Mouse (Mus musculus) hindbrain, embryonic 15.5 days (tissue): ENCODE results near the gene BC016579. TPM values are rescaled to one million over a fixed set of nuclear protein-coding genes. Genes with fewer than 3 reads are reported as not detected.

Source experiments
- ATAC-seq: fragments of 200-750 bp; cut with Nextera tagmentation; 2 replicates; pipeline ENCODE4 v1.8.0; 2017; ENCODE audit warnings: low read depth, moderate number of reproducible peaks, moderate TSS enrichment; ENCODE audit not compliant: low FRiP score
- H3K27ac ChIP-seq: fragments of 300-500 bp; sonication (generic); replicated peaks from 2 replicates; pipeline ENCODE4 v1.5.1; 2015; ENCODE audit warnings: mild to moderate bottlenecking, inconsistent platforms
- H3K27me3 ChIP-seq: fragments of 300-500 bp; sonication (generic); 2 replicates; pipeline ENCODE4 v1.6.1; 2015; ENCODE audit warnings: control low read depth, inconsistent platforms
- H3K36me3 ChIP-seq: fragments of 300-500 bp; sonication (generic); 2 replicates; pipeline ENCODE4 v1.6.1; 2015; ENCODE audit warnings: control low read depth, inconsistent platforms
- H3K4me1 ChIP-seq: fragments of 300-500 bp; sonication (generic); replicated peaks from 2 replicates; pipeline ENCODE4 v1.6.1; 2015; ENCODE audit warnings: control low read depth, inconsistent platforms
- H3K4me2 ChIP-seq: fragments of 300-500 bp; sonication (generic); 2 replicates; pipeline ENCODE4 v1.6.1; 2015; ENCODE audit warnings: moderate library complexity, mild to moderate bottlenecking, inconsistent platforms
- H3K4me3 ChIP-seq: fragments of 300-500 bp; sonication (generic); 2 replicates; pipeline ENCODE4 v1.5.1; 2015; ENCODE audit warnings: mild to moderate bottlenecking, inconsistent platforms
- H3K9ac ChIP-seq: fragments of 300-500 bp; sonication (generic); 2 replicates; pipeline ENCODE4 v1.6.1; 2015; ENCODE audit warnings: inconsistent platforms
- H3K9me3 ChIP-seq: fragments of 300-500 bp; sonication (generic); 2 replicates; pipeline ENCODE4 v1.6.1; 2016; ENCODE audit warnings: control low read depth, inconsistent platforms
- WGBS: fragments of 180-500 bp; shearing (Covaris S2); methylation state at CpG from one replicate; pipeline ENCODE4 v1.1.7; 2015; 5-methylcytosine and 5-hydroxymethylcytosine counted together
- polyA plus RNA-seq: library from polyadenylated mRNA; unstranded; fragments of >200 nt; fragmentation: Nextera tagmentation; extraction: Ambion mirVana; gene quantifications from 2 replicates; pipeline ENCODE4 v1.2.1, GENCODE M21; 2015

Gene BC016579
- polyA plus RNA-seq, result not detected in 2 replicates

- 5% methylated on average over 20 of the region's 20 CpGs for WGBS
- Histone ChIP-seq H3K4me1 (0 out of 2 replicates have a peak, but pooled peaks cover 6% of the 10 kb centered on the region), H3K36me3 (no peaks in the 10 kb centered on the region), H3K4me3 (peak within 1 kb of the TSS; percentile 35), H3K9me3 (no peaks in the 10 kb centered on the region), H3K27me3 (peaks cover 15% of the 10 kb centered on the region; the same call in 1 of the 2 replicates), H3K9ac (no peak within 1 kb of the TSS; the same call in 1 of the 2 replicates), H3K4me2 (peak within 1 kb of the TSS; percentile 61), H3K27ac (no peak within 1 kb of the TSS)
- ATAC-seq, result no peak; the same call in 1 of the 2 replicates
Measured at GRCm38 (mm10) chr16:45653934-45654332, at the start of gene BC016579. BC016579 (minus strand) TSS chr16:45654068.

- peaks cover 7% of the 10 kb centered on the region; the same call in 1 of the 2 replicates for H3K4me1 ChIP-seq
- no peak overlapping the region for H3K4me3 ChIP-seq
- 84% methylated on average over 5 of the region's 5 CpGs for WGBS
- no peaks in the 10 kb centered on the region for H3K27me3 ChIP-seq
- no peak overlapping the region for H3K27ac ChIP-seq
- no peaks in the 10 kb centered on the region for H3K36me3 ChIP-seq
- H3K9ac ChIP-seq, result no peak overlapping the region
- H3K4me2 ChIP-seq, result no peak overlapping the region
- ATAC-seq, result no peak
- no peaks in the 10 kb centered on the region for H3K9me3 ChIP-seq
Measured at GRCm38 (mm10) chr16:45699301-45699700, 45.4 kb upstream of the BC016579 start.

GRCm38 (mm10) chr16:45697996-45698395, 44.1 kb upstream of the BC016579 start:
- WGBS, result 44% methylated on average over 6 of the region's 6 CpGs

GRCm38 (mm10) chr16:45695445-45696160, 41.7 kb upstream of the BC016579 start:
- H3K27ac ChIP-seq, result no peak overlapping the region
- H3K9ac ChIP-seq, result no peak overlapping the region
- H3K4me2 ChIP-seq, result no peak overlapping the region
- no peak overlapping the region for H3K4me3 ChIP-seq
- no peaks in the 10 kb centered on the region for H3K36me3 ChIP-seq
- H3K9me3 ChIP-seq, result no peaks in the 10 kb centered on the region
- ATAC-seq, result peak; percentile 55; the same call in 1 of the 2 replicates
- peaks cover 15% of the 10 kb centered on the region; the same call in 1 of the 2 replicates for H3K4me1 ChIP-seq
- WGBS, result 54% methylated on average over 9 of the region's 9 CpGs
- no peaks in the 10 kb centered on the region for H3K27me3 ChIP-seq

More at GRCm38 (mm10) chr16:45697996-45698395, 44.1 kb upstream of the BC016579 start:
- no peak overlapping the region for H3K4me3 ChIP-seq
- no peak overlapping the region for H3K9ac ChIP-seq
- no peaks in the 10 kb centered on the region for H3K27me3 ChIP-seq
- H3K36me3 ChIP-seq, result no peaks in the 10 kb centered on the region
- H3K4me1 ChIP-seq, result peaks cover 8% of the 10 kb centered on the region; the same call in 1 of the 2 replicates
- peak; percentile 78 for ATAC-seq
- no peaks in the 10 kb centered on the region for H3K9me3 ChIP-seq
- H3K27ac ChIP-seq, result no peak overlapping the region
- H3K4me2 ChIP-seq, result no peak overlapping the region

GRCm38 (mm10) chr16:45693558-45693957, 39.7 kb upstream of the BC016579 start, which contains the start of gene Tmprss7:
Tmprss7 (minus strand) TSS chr16:45693658.
- no peaks in the 10 kb centered on the region for H3K36me3 ChIP-seq
- no peak within 1 kb of the TSS for H3K27ac ChIP-seq
- H3K9me3 ChIP-seq, result no peaks in the 10 kb centered on the region
- no peak within 1 kb of the TSS for H3K4me3 ChIP-seq
- H3K4me2 ChIP-seq, result no peak within 1 kb of the TSS
- no peaks in the 10 kb centered on the region for H3K27me3 ChIP-seq
- 71% methylated on average over 10 of the region's 10 CpGs for WGBS
- peaks cover 27% of the 10 kb centered on the region for H3K4me1 ChIP-seq
- no peak within 1 kb of the TSS for H3K9ac ChIP-seq
- no peak for ATAC-seq

GRCm38 (mm10) chr16:45692851-45693250, 39.0 kb upstream of the BC016579 start:
- no peak overlapping the region for H3K9ac ChIP-seq
- no peak overlapping the region for H3K27ac ChIP-seq
- H3K9me3 ChIP-seq, result no peaks in the 10 kb centered on the region
- no peaks in the 10 kb centered on the region for H3K27me3 ChIP-seq
- no peak overlapping the region for H3K4me3 ChIP-seq
- no peak overlapping the region for H3K4me2 ChIP-seq
- WGBS, result 37% methylated on average over 3 of the region's 3 CpGs
- peaks cover 27% of the 10 kb centered on the region for H3K4me1 ChIP-seq
- ATAC-seq, result no peak
- H3K36me3 ChIP-seq, result no peaks in the 10 kb centered on the region

GRCm38 (mm10) chr16:45690178-45690577, 36.3 kb upstream of the BC016579 start:
- no peaks in the 10 kb centered on the region for H3K9me3 ChIP-seq
- peaks cover 21% of the 10 kb centered on the region for H3K4me1 ChIP-seq
- peak overlapping the region; percentile 76 for H3K27ac ChIP-seq
- ATAC-seq, result peak; percentile 82
- WGBS, result 1% methylated on average over 4 of the region's 4 CpGs
- H3K4me2 ChIP-seq, result peak overlapping the region; percentile 32; the same call in 1 of the 2 replicates
- no peak overlapping the region for H3K4me3 ChIP-seq
- H3K27me3 ChIP-seq, result no peaks in the 10 kb centered on the region
- H3K36me3 ChIP-seq, result no peaks in the 10 kb centered on the region
- H3K9ac ChIP-seq, result no peak overlapping the region

- Histone ChIP-seq H3K9me3 (no peaks in the 10 kb centered on the region), H3K4me1 (peaks cover 16% of the 10 kb centered on the region), H3K4me2 (no peak overlapping the region), H3K27me3 (no peaks in the 10 kb centered on the region), H3K36me3 (no peaks in the 10 kb centered on the region), H3K4me3 (no peak overlapping the region), H3K27ac (no peak overlapping the region), H3K9ac (no peak overlapping the region)
- 73% methylated on average over 3 of the region's 3 CpGs for WGBS
- no peak for ATAC-seq
Measured at GRCm38 (mm10) chr16:45686833-45687232, 33.0 kb upstream of the BC016579 start.

- H3K36me3 ChIP-seq, result no peaks in the 10 kb centered on the region
- no peaks in the 10 kb centered on the region for H3K27me3 ChIP-seq
- 72% methylated on average over 3 of the region's 3 CpGs for WGBS
- H3K4me1 ChIP-seq, result peaks cover 9% of the 10 kb centered on the region
- ATAC-seq, result no peak; the same call in 1 of the 2 replicates
- no peaks in the 10 kb centered on the region for H3K9me3 ChIP-seq
- no peak overlapping the region for H3K4me2 ChIP-seq
- no peak overlapping the region for H3K27ac ChIP-seq
- no peak overlapping the region for H3K9ac ChIP-seq
- H3K4me3 ChIP-seq, result no peak overlapping the region
Measured at GRCm38 (mm10) chr16:45685295-45685694, 31.4 kb upstream of the BC016579 start.

- WGBS, result 15% methylated on average over 8 of the region's 8 CpGs
- ATAC-seq, result no peak
- H3K9ac ChIP-seq, result no peak overlapping the region
- H3K9me3 ChIP-seq, result no peaks in the 10 kb centered on the region
- no peak overlapping the region for H3K27ac ChIP-seq
- H3K4me3 ChIP-seq, result no peak overlapping the region
- H3K36me3 ChIP-seq, result no peaks in the 10 kb centered on the region
- H3K27me3 ChIP-seq, result no peaks in the 10 kb centered on the region
- no peak overlapping the region for H3K4me2 ChIP-seq
- H3K4me1 ChIP-seq, result peaks cover 4% of the 10 kb centered on the region; the same call in 1 of the 2 replicates
Measured at GRCm38 (mm10) chr16:45684815-45685214, 30.9 kb upstream of the BC016579 start.

GRCm38 (mm10) chr16:45676462-45676861, 22.6 kb upstream of the BC016579 start:
- WGBS, result 52% methylated on average over 1 of the region's 1 CpGs
- H3K9me3 ChIP-seq, result no peaks in the 10 kb centered on the region
- no peak overlapping the region for H3K9ac ChIP-seq
- H3K36me3 ChIP-seq, result no peaks in the 10 kb centered on the region
- no peaks in the 10 kb centered on the region for H3K27me3 ChIP-seq
- H3K4me3 ChIP-seq, result no peak overlapping the region
- H3K27ac ChIP-seq, result no peak overlapping the region
- no peak overlapping the region for H3K4me2 ChIP-seq
- ATAC-seq, result no peak
- no peaks in the 10 kb centered on the region for H3K4me1 ChIP-seq

- Histone ChIP-seq H3K36me3 (no peaks in the 10 kb centered on the region), H3K9me3 (no peaks in the 10 kb centered on the region)
- WGBS, result 44% methylated on average over 4 of the region's 4 CpGs
Measured at GRCm38 (mm10) chr16:45670005-45670404, 16.1 kb upstream of the BC016579 start.

More at GRCm38 (mm10) chr16:45670005-45670404, 16.1 kb upstream of the BC016579 start:
- Histone ChIP-seq H3K9ac (no peak overlapping the region), H3K4me3 (no peak overlapping the region), H3K27me3 (no peaks in the 10 kb centered on the region), H3K4me2 (no peak overlapping the region), H3K27ac (no peak overlapping the region), H3K4me1 (no peaks in the 10 kb centered on the region)
- ATAC-seq, result no peak
